Mouse (Mus musculus) adipocyte (in vitro differentiated cells): ENCODE results near the gene Gm44596.

Source experiments
- DNase-seq: peaks from one replicate; pipeline ENCODE4 v3.0.0-alpha.2; 2016; ENCODE audit warnings: low spot score

Gene Gm44596

DNA sequence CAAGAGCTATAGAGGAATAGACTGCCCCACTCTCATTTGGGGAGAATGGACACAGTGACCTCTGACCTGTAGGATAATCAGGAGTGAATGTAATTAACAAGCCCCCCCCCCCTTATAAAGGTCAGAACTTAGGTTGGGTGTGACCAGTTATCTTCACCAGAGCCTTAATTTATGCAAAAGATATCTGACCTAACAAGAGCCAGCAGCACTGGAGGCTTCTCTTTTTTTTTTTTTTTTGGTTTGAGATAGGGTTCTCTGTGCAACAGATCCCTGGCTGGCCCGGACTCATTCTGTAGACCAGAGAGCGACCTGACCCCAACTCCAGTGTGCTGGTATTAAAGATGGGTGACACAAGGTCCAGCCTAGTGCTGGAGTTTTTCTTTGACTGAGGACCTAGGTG lies 54.0 kb downstream of the Gm44596 start:
- DNase-seq: no peak

DNA sequence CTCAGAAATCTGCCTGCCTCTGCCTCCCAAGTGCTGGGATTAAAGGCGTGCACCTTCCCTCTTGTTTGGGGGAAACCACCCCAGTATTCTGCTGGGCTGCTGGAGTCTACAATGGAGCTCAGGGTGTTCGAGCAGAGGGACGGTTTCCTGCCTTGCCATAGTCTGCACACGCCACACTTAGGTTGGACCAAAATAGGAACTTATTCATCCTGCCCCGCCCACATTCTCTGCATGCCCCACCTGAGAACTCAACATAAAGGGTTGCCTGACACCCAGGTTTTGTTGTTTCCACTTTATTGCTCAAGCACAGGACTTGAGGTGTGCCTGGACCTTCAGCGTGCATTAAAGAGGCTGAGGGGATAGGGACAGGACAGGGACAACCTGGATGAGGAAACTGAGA lies 54.5 kb downstream of the Gm44596 start:
- DNase-seq: no peak

DNA sequence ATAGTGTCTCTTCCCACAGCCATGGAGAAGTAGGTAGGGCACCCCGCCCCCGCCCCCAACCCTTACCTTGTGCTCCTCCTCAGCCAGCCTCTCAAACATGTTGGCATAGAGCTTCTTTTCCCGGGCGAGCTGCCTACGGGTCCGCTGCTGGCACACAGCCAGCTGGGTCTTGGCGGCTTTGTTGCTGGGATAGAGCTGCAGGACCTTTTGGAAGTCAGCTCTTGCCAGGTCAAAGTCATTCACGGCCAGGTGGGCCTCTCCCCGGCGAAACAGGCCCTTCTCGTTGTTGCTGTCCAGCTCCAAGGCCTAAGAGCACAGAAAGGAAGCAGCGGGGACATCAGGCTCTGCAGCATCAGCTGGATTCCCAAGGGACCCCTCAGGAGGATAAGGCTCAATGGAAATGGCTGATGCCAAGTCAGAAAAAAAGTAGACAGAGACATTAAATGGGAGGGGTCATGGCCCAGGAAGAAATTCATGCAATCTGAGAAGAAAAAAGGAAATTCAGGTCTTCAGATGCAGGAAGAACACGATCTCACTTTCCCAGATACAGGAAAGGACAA lies 57.1 kb downstream of the Gm44596 start:
- no peak for DNase-seq

DNA sequence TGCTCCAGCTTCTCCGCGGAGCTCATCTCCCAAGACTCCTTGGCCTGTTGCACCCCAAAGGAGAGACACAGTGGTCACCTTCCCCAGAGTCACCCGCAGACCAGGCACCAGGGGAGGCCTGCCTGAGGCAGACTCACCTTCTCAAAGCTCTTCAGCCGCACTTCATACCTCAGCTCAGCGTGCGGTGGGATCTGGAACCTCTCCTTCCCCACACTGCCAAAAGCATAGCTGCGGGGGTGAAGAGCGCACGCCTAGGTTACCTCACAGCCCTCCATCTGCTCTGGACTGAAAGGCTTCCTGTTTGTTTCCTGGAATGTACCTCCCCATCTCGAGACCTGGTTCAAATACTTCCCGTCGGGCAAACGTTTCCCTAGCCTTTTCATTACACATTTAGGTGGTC lies 58.3 kb downstream of the Gm44596 start:
- no peak for DNase-seq

DNA sequence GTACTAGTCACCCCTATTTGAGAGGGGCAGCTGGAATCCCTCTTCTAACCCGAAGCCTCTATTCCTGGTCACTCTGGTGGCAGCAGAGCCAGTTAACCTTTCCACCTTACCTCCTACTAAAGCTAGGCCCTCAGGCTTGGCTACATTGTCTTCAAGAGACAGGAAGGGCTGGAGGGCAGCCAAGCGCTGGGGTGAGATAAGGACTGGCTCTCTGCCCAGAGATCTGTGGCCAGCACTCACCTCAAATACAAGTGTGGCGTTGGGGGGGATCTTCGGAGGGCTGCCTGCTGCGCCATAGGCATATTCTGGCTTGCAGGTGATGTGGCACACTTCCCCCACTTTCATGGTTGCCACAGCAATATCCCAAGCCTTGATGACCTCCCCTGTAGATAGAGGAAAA lies 60.2 kb downstream of the Gm44596 start:
- no peak for DNase-seq

DNA sequence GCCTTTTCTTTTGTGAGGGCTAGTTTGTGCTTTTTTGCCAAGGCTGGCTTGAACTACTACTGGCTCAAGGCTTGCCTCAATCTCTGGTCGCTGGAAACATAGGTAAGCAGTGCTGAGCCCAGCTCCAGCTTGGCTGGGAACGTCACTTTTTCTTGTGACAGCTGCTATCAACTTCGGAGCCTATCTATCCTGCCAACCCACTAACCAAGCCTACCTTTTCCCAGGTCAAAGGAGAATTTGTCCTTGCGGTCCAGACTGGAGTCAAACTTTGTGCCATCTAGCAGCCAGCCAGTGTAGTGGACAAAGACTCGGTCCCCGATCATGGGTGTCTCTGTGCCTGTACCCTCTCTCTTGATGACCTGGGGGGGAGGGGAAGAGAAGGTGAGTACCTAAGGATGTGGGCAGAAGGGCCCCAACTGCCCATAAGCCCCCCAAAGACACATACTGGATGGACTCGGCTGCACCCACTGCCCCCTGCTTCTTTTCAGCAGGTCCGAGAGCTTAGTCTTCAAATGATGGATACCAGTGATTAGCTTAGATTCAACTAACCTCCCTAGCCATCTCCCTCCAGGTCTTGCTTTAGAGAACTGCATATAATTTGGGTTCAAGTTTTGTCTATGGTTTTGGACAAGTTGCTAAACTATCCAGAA lies 61.2 kb downstream of the Gm44596 start:
- no peak for DNase-seq

DNA sequence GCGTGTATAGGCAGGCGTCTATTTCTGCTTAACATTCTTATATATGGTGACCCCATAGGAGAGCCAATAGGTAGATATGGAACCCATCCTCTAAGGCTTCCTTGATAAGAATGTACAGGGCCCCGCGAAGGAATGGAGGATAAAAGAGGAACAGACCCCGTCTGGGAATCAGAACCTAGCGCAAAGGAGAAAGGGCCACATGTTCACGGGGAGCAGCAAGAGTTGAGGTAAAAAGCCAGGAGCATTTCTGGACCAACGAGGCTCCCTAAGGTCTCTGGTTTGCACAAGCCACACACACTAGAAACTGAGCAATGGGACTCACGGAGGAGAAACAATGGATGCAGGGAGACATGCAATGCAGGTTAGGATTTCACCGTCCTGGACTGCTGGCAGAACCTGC lies 62.0 kb downstream of the Gm44596 start:
- no peak for DNase-seq

DNA sequence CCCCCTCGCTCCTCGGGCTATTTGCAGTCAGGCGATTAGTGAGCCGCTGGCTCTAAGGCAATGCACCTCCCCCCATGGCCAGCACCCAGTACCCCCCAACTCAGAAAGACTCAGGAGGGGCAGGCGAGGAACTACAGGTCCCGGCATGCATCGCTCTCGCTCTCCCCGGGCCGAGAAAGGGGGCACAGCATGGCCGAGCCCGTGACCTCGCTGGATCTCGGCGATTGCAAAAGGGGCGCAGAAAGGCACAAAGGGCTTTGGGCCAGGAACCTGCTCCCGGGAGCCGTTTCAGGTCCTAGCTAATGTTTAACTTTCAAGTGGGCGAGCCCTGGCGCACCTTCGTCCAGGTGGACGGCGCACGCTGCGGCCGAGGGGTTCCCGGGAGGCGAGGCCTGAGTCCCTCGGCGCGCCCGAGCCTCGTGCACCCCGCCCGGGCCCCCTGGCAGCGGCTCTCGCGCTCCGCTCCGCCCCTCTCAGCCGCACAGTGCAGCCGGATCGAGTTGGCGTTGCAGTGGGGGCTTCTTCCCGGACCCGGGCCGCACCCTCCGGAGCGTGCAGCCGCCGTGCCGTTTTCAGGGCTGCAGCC lies 62.5 kb downstream of the Gm44596 start:
- DNase-seq: peak; percentile 54

DNA sequence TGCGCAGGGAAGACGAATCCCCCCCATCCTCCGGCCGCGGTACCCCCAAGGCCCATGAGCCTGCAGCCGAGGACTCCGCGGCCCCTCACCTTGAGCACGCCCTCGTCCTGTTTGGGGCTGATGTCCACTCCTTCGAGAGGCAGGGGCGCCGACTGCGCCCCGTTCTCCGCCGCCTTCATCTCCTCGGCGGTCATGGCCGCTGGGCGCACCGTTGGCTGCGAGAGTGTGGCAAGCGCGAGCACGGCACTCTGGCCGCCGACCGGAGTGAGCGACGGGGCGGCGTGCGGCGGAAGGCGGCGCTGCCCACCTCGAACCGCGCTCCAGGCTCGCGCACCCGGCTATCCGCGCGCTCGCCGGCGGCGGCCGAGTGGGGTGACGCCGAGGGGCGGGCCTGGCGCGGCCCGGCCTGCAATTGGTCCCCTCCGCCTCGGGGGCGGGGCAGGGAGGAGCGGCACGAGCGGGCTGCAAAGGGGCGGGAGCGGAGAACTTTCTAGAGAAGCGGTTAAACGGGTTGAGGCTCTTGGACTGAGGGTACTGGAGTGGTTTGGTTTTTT lies 63.1 kb downstream of the Gm44596 start, which contains the start of gene Fkbp4:
Gene Fkbp4, minus strand, starts transcription at position 361 of the 554 bp plus-strand sequence.
- peak; percentile 92 for DNase-seq

DNA sequence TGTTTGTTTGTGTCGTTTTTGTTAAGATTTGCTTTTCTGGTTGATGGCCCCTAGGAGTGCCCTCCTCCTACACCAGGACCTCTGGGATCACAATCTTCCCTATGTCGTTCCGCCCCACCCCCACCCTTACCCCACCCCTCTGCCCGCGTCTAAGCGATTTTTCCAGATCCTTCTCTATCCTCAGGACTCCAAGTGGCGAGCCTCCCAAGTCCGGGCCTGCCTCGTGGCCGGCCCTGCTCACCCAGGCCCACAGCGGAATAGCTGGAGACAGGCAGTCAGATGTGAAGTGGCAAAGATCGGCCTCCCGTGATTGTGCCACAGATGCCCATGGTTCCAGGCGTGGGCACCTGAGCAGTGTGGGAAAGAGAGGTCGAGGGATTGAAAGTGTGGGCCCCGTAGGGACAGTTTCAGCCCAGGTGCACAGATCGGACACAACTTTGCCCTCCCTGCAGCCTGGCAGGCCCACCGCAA lies 63.6 kb downstream of the Gm44596 start:
- DNase-seq: no peak

DNA sequence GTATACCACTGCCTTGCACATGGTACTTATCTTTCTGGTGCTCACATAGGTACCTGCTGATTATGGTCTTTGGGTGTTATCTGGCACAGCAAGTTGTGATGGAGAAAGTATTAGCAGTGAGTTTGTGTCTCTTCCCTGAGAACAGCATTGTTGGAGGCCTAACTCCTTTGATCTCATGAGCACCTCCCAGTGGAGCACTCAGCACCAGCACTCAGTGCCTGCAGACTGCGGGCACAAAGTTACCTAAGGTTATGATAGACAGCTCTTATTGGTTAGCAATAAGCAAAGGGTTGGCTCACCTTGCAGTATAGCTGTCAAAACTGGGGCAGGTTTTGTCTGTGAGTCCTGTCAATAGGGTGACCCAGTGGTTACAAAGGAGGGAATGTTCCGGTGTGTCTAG lies 64.9 kb downstream of the Gm44596 start:
- DNase-seq: no peak

DNA sequence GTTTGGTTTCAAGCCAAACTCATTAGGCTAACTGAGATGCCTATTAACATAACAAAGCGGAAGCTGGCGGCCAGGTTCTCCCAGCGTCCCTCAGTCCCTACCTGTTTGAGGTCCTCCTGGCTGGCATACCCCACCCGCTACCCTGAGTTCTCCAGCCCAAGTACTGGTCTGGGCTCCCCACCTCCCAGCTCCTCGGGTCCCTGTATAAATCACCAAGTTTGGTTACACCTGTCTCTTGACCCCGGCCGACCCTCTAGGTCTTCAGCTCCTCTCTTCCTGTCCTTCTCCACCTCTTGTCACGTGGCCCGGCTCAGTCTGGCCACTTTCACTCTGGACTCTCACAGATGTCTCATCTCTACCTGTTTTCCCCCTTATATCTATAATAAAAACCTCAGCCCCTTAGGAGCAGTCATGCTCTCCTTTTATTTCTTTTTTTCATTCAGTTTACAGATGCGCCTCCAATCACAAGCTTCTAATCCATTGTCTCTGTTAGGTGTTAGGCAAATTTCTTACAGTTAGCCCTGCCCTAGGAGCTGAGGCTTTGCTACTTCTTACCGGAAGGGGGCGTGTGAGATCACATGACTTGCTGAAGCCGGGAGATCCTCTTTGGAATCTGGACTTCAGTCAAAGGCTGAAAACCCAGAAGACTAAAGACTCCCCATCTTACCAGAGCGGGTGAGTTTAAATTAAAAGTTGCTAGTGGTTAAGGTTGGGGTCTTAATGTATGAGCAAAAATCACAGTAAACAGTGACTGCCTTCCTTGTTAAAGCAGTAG lies 70.6 kb downstream of the Gm44596 start:
- DNase-seq: peak; percentile 49

DNA sequence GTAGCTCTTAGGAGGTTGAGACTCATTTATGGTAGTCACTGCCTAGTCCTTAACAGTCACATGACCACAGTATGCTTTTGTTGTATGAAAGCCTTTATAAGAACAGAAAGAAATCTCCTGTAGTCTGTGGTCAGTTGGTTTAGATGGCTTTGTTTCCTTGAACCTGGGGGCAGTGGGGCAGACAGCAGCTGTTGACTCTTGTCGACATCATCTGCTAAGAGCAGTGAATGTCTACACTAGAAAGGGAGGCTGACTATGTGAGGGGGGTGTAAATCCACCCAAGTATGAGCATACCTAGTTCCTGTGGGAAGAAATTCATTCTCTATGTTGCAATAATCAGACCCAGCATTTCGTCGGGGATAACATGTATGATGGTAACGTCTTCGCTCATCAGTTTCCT lies 71.8 kb downstream of the Gm44596 start:
- DNase-seq: no peak

DNA sequence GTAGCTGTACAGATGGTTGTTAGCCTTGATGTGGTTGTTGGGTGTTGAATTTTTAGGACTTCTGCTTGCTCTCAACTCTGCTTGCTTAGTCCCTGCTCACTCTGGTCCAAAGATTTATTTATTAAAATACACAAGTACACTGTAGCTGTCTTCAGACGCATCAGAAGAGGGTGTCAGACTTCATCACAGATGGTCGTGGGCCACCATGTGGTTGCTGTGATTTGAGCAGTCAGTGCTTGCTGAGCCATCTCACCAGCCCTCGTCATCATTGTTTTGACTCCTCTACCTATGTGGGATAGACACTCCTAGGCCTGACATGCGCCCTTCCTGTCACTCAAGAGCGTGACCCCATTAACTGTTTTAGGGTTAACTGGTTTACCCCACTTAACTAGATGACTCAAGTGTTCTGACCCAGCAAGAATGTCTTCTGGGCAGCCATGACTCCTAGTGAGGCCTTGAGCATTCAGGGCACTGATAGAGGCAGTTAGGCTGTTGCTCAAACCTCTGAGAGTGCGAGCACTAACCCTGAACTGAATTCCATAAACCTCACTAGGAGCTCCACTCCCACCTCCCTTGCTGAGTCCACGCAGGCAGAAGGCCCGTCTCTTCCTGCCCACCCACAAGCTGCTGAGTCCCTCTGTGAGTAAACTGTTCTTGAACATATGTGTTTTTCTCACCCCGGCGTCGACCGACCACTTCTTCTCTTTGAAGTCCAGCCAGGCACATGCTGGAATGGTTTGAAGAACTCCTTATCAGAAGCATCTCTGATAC lies 80.7 kb downstream of the Gm44596 start:
- no peak for DNase-seq
